Mouse (Mus musculus) liver, embryonic 12.5 days (tissue): ENCODE results near the gene Sord. TPM values are rescaled to one million over a fixed set of nuclear protein-coding genes. Genes with fewer than 3 reads are reported as not detected.

Source experiments
- ATAC-seq: fragments of 200-750 bp; cut with Nextera tagmentation; 2 replicates; pipeline ENCODE4 v1.8.0; 2017; ENCODE audit warnings: moderate number of reproducible peaks, mild to moderate bottlenecking, moderate library complexity
- H3K27ac ChIP-seq: fragments of 300-500 bp; sonication (generic); 2 replicates; pipeline ENCODE4 v1.5.1; 2016; ENCODE audit warnings: mild to moderate bottlenecking
- H3K27me3 ChIP-seq: fragments of 300-500 bp; sonication (generic); replicated peaks from 2 replicates; pipeline ENCODE4 v1.6.1; 2016; ENCODE audit warnings: mild to moderate bottlenecking, moderate library complexity
- H3K36me3 ChIP-seq: fragments of 300-500 bp; sonication (generic); 2 replicates; pipeline ENCODE4 v1.6.1; 2016; ENCODE audit warnings: mild to moderate bottlenecking, moderate library complexity
- H3K4me1 ChIP-seq: fragments of 300-500 bp; sonication (generic); 2 replicates; pipeline ENCODE4 v1.6.1; 2016
- H3K4me2 ChIP-seq: fragments of 300-500 bp; sonication (generic); 2 replicates; pipeline ENCODE4 v1.6.1; 2016; ENCODE audit warnings: mild to moderate bottlenecking, moderate library complexity
- H3K4me3 ChIP-seq: fragments of 300-500 bp; sonication (generic); 2 replicates; pipeline ENCODE4 v1.5.1; 2016; ENCODE audit warnings: mild to moderate bottlenecking, moderate library complexity
- H3K9ac ChIP-seq: fragments of 300-500 bp; sonication (generic); 2 replicates; pipeline ENCODE4 v1.6.1; 2016; ENCODE audit warnings: mild to moderate bottlenecking, moderate library complexity
- H3K9me3 ChIP-seq: fragments of 300-500 bp; sonication (generic); replicated peaks from 2 replicates; pipeline ENCODE4 v1.6.1; 2016; ENCODE audit warnings: mild to moderate bottlenecking, moderate library complexity
- WGBS: fragments of 180-500 bp; shearing (Covaris S2); methylation state at CpG from one replicate; pipeline ENCODE4 v1.1.7; 2016; ENCODE audit not compliant: insufficient replicate concordance; 5-methylcytosine and 5-hydroxymethylcytosine counted together
- polyA plus RNA-seq: library from polyadenylated mRNA; unstranded; fragments of >200 nt; fragmentation: Nextera tagmentation; extraction: Ambion mirVana; gene quantifications from 2 replicates; pipeline ENCODE4 v1.2.1, GENCODE M21; 2016

The Sord gene
- polyA plus RNA-seq, 1 experiment from 2014 or later: 163 TPM

- H3K4me3 ChIP-seq: peak within 1 kb of the TSS; percentile 22
- H3K36me3 ChIP-seq: no peaks in the 10 kb centered on the region
- no peaks in the 10 kb centered on the region for H3K9me3 ChIP-seq
- H3K27me3 ChIP-seq: peaks cover 100% of the 10 kb centered on the region
- H3K9ac ChIP-seq: no peak within 1 kb of the TSS
- H3K4me1 ChIP-seq: peaks cover 9% of the 10 kb centered on the region
- no peak within 1 kb of the TSS for H3K27ac ChIP-seq
- no peak for ATAC-seq
- peak within 1 kb of the TSS; percentile 42 for H3K4me2 ChIP-seq
- 5% methylated on average over 13 of the region's 13 CpGs for WGBS
Measured at GRCm38 (mm10) chr2:122298096-122298499, 63.5 kb downstream of the Sord start, which contains the start of gene Duox2. Gene Duox2 (minus strand): TSS chr2:122298449.

GRCm38 (mm10) chr2:122298596-122299490 is 64.3 kb downstream of the Sord start, which contains the start of gene Duoxa2:
Gene Duoxa2 (plus strand): TSS chr2:122298900.
- no peaks in the 10 kb centered on the region for H3K36me3 ChIP-seq
- no peaks in the 10 kb centered on the region for H3K9me3 ChIP-seq
- H3K27ac ChIP-seq: no peak within 1 kb of the TSS
- ATAC-seq: no peak
- H3K4me3 ChIP-seq: peak within 1 kb of the TSS; percentile 22
- peak within 1 kb of the TSS; percentile 42 for H3K4me2 ChIP-seq
- peaks cover 9% of the 10 kb centered on the region for H3K4me1 ChIP-seq
- H3K27me3 ChIP-seq: peaks cover 100% of the 10 kb centered on the region
- WGBS: 2% methylated on average over 43 of the region's 43 CpGs
- no peak within 1 kb of the TSS for H3K9ac ChIP-seq

DNA sequence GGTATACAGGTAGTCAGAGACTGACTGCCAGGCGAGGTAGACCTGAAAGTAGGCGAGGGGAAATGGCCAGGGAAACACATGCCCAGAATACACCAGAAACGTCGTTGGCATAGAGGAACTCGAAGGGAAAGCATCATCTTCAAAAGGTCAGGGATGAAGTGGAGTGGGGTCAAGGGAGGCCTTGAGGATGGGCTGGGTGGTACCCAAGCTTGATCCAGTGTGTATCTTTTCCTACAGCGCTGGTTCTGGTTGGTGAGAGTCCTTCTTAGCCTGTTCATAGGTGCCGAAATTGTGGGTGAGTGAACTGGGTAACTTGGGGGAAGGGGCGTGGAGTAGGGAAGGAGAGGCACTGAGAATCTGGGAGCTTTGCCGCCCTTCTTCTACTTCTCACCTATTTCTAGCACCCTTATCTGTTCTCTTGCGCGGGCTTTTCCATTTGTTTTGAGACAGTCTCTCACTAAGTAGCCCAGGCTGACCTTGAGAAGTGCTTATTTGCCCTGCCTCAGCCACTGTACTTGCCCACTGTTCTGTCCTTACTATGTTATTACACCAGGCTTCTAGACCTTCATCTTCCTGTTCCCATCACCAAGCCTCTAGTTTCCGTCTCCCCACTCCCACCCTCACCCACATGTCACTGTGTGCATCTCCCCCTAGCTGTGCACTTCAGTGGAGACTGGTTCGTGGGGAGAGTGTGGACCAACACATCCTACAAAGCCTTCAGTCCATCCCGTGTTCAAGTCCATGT is 65.5 kb downstream of the Sord start:
- no peaks in the 10 kb centered on the region for H3K9me3 ChIP-seq
- no peak overlapping the region for H3K27ac ChIP-seq
- H3K36me3 ChIP-seq: no peaks in the 10 kb centered on the region
- no peak for ATAC-seq
- peaks cover 9% of the 10 kb centered on the region for H3K4me1 ChIP-seq
- H3K9ac ChIP-seq: no peak overlapping the region
- no peak overlapping the region for H3K4me3 ChIP-seq
- H3K27me3 ChIP-seq: peaks cover 100% of the 10 kb centered on the region
- 10% methylated on average over 14 of the region's 14 CpGs for whole genome bisulfite sequencing
- no peak overlapping the region for H3K4me2 ChIP-seq

DNA sequence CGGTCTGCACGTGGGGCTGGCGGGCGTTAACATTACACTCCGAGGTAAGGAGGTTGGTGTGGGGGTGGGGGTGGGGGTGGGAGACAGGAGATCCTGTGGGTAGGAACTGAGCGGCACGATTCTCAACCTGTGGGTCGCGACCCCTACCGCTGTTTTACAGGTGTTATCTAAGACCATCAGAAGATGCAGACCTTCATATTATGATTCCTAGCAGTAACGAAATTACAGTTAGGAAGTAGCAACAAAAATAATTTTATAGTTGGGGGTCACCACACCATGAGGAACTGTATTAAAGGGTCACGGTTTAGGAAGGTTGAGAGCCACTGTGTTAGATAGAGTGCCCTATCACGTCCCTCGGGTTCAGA is 66.1 kb downstream of the Sord start:
- peaks cover 100% of the 10 kb centered on the region for H3K27me3 ChIP-seq
- no peaks in the 10 kb centered on the region for H3K9me3 ChIP-seq
- no peaks in the 10 kb centered on the region for H3K36me3 ChIP-seq
- no peak for ATAC-seq
- no peak overlapping the region for H3K4me3 ChIP-seq
- H3K4me2 ChIP-seq: peak overlapping the region; percentile 56; the same call in 1 of the 2 replicates
- no peak overlapping the region for H3K9ac ChIP-seq
- WGBS: 5% methylated on average over 14 of the region's 14 CpGs
- H3K4me1 ChIP-seq: peaks cover 9% of the 10 kb centered on the region
- no peak overlapping the region for H3K27ac ChIP-seq

DNA sequence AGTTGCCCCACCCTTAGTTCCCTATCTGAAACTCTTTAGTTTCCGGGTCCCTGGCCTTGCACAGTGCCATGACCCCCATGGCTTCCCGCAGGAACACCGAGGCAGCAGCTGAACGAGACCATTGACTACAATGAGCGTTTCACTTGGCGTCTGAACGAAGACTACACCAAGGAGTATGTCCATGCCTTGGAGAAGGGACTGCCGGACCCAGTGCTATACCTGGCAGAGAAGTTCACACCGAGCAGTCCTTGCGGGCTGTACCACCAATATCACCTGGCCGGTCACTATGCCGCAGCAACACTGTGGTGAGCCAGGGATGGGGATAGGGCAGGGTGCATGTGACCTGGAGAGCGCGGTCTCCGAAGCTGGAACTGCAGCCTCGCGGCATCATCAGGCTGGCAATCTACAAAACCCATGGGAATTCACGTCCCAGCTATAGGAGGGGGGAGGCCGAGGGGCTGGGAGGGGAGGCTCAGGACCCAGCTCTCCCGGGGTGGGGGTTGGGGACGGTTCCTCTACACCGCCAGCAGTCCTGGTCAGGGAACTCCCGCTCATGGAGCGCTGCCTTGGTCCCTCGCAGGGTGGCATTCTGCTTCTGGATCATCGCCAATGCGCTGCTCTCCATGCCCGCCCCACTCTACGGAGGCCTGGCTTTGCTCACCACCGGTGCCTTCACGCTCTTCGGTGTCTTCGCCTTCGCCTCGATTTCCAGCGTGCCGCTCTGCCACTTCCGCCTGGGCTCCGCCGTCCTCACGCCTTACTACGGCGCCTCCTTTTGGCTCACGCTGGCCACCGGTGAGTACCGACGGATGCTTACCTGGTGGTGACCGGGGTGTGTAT is 66.8 kb downstream of the Sord start:
- peak overlapping the region; percentile 21 for H3K4me3 ChIP-seq
- no peak overlapping the region for H3K9ac ChIP-seq
- ATAC-seq: no peak
- 3% methylated on average over 48 of the region's 48 CpGs for WGBS
- no peaks in the 10 kb centered on the region for H3K36me3 ChIP-seq
- peaks cover 9% of the 10 kb centered on the region for H3K4me1 ChIP-seq
- peak overlapping the region; percentile 56 for H3K4me2 ChIP-seq
- no peaks in the 10 kb centered on the region for H3K9me3 ChIP-seq
- no peak overlapping the region for H3K27ac ChIP-seq
- peaks cover 100% of the 10 kb centered on the region for H3K27me3 ChIP-seq

GRCm38 (mm10) chr2:122301921-122302573 is 67.5 kb downstream of the Sord start:
- Histone ChIP-seq H3K9me3 (no peaks in the 10 kb centered on the region), H3K27ac (no peak overlapping the region), H3K27me3 (peaks cover 100% of the 10 kb centered on the region), H3K36me3 (no peaks in the 10 kb centered on the region), H3K9ac (no peak overlapping the region), H3K4me1 (peaks cover 9% of the 10 kb centered on the region), H3K4me3 (peak overlapping the region; percentile 21), H3K4me2 (peak overlapping the region; percentile 56)
- WGBS: 13% methylated on average over 23 of the region's 23 CpGs
- ATAC-seq: no peak

GRCm38 (mm10) chr2:122302574-122303241 is 68.2 kb downstream of the Sord start:
- H3K27ac ChIP-seq: no peak overlapping the region
- H3K9me3 ChIP-seq: no peaks in the 10 kb centered on the region
- WGBS: 6% methylated on average over 9 of the region's 9 CpGs
- H3K36me3 ChIP-seq: no peaks in the 10 kb centered on the region
- H3K4me2 ChIP-seq: no peak overlapping the region
- peaks cover 9% of the 10 kb centered on the region for H3K4me1 ChIP-seq
- ATAC-seq: no peak
- H3K27me3 ChIP-seq: peaks cover 100% of the 10 kb centered on the region
- H3K9ac ChIP-seq: no peak overlapping the region
- H3K4me3 ChIP-seq: no peak overlapping the region

GRCm38 (mm10) chr2:122304544-122304943 is 70.0 kb downstream of the Sord start:
- Histone ChIP-seq H3K9ac (no peak overlapping the region), H3K4me1 (peaks cover 9% of the 10 kb centered on the region), H3K27ac (no peak overlapping the region), H3K4me3 (no peak overlapping the region), H3K27me3 (peaks cover 100% of the 10 kb centered on the region), H3K36me3 (no peaks in the 10 kb centered on the region), H3K9me3 (no peaks in the 10 kb centered on the region), H3K4me2 (no peak overlapping the region)
- WGBS: 58% methylated on average over 6 of the region's 6 CpGs
- no peak for ATAC-seq

GRCm38 (mm10) chr2:122305097-122305892 is 70.7 kb downstream of the Sord start:
- 68% methylated on average over 16 of the region's 16 CpGs for WGBS
- peaks cover 98% of the 10 kb centered on the region for H3K27me3 ChIP-seq
- H3K4me2 ChIP-seq: no peak overlapping the region
- ATAC-seq: no peak
- H3K9me3 ChIP-seq: no peaks in the 10 kb centered on the region
- peaks cover 9% of the 10 kb centered on the region for H3K4me1 ChIP-seq
- no peak overlapping the region for H3K9ac ChIP-seq
- H3K36me3 ChIP-seq: no peaks in the 10 kb centered on the region
- no peak overlapping the region for H3K27ac ChIP-seq
- H3K4me3 ChIP-seq: no peak overlapping the region

- Histone ChIP-seq H3K27ac (no peak overlapping the region), H3K4me1 (peaks cover 6% of the 10 kb centered on the region), H3K4me2 (no peak overlapping the region), H3K27me3 (peaks cover 98% of the 10 kb centered on the region), H3K36me3 (no peaks in the 10 kb centered on the region), H3K4me3 (no peak overlapping the region), H3K9me3 (no peaks in the 10 kb centered on the region), H3K9ac (no peak overlapping the region)
- WGBS: 38% methylated on average over 4 of the region's 4 CpGs
- no peak for ATAC-seq
Measured at GRCm38 (mm10) chr2:122306184-122306583, 71.6 kb downstream of the Sord start.
